Mouse (Mus musculus) kidney, adult 2 months (tissue): ENCODE data around the gene Slc8a3.

Experiments
- CTCF ChIP-seq: fragments of 200-500 bp; conservative IDR thresholded peaks from 2 replicates; pipeline ENCODE4 v1.5.1; 2011; ENCODE audit warnings: low read depth, mild to moderate bottlenecking, control low read depth, low read length, moderate library complexity, mixed read lengths; ENCODE audit not compliant: insufficient read depth, insufficient read length
- POLR2A ChIP-seq: fragments of 200-500 bp; IDR thresholded peaks from one replicate; pipeline ENCODE4 v1.6.1; 2011; ENCODE audit warnings: low read depth, low read length, control low read depth

DNA sequence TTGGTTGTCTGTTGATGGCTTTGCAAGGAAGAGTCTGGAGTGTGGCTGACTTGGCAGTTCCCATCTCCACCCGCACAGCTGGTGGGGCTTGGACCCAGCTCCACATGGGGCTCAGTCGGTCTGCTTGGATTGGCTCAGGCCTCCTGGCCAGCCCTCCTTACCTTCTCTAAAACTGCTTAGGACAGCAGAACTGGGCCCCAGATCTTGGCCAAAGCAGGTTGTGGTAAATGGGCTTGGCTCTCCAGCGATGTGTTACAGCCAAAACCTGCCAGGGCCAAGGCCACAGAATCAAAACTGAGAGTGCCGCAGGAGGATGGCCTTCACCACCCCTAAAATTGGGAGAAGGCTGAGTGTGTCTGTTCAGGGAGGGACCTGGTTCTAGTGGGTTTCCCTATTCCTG, 159.1 kb downstream of the Slc8a3 start:
- no peak for TF ChIP-seq CTCF
- no peak for TF ChIP-seq POLR2A
